Mouse (Mus musculus): ENCODE results near the gene Gemin6.
"Not testable (repeated sequence)": the region's sequence is repeated elsewhere in the genome, so short reads cannot be mapped to it uniquely, and the experiment has no call there.

The Gemin6 gene

GRCm38 (mm10) chr17:80233844-80234243 is 9.6 kb downstream of the Gemin6 start:
- CTCF ChIA-PET = interaction anchor here (0.6 kb wide), 1 partner anchor 42 kb away, joined by 6 read pairs; no protein-coding TSS in a partner anchor

GRCm38 (mm10) chr17:80234376-80234775 is 10.1 kb downstream of the Gemin6 start:
- CTCF ChIA-PET = no interaction called here

GRCm38 (mm10) chr17:80235477-80235876 is 11.2 kb downstream of the Gemin6 start:
- CTCF ChIA-PET = interaction anchor here (0.7 kb wide), 1 partner anchor 40 kb away, joined by 4 read pairs; no protein-coding TSS in a partner anchor

- CTCF ChIA-PET = interaction anchor here (0.6 to 0.7 kb wide), 2 partner anchors 13 to 97 kb away, joined by 4 to 10 read pairs; no protein-coding TSS in a partner anchor
These were observed 12.6 kb downstream of the Gemin6 start for GRCm38 (mm10) chr17:80236805-80237204.

DNA sequence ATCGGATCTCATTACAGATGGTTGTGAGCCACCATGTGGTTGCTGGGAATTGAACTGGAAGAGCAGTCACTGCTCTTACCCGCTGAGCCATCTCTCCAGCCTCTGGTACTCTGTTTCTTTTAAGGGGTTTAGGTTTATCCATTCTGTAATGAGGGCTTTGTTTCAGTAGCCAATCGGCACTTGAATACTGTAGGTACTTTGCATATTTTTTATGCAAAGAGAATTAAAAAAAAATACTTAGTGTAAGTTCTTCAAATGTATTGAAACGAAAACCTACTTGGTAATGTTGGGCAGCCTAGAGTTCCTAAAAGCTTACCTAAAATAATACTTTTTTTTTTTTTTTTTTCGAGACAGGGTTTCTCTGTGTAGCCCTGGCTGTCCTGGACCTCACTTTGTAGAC is 13.2 kb downstream of the Gemin6 start:
- CTCF ChIA-PET = interaction anchor here (0.7 kb wide), 1 partner anchor 14 kb away, joined by 4 read pairs; no protein-coding TSS in a partner anchor

GRCm38 (mm10) chr17:80241594-80241993 is 17.4 kb downstream of the Gemin6 start:
- CTCF ChIA-PET = no interaction called here

- CTCF ChIA-PET = no interaction called here
These were observed 18.9 kb downstream of the Gemin6 start for GRCm38 (mm10) chr17:80243116-80243515.

- CTCF ChIA-PET = interaction anchor here (0.7 kb wide), 1 partner anchor 52 kb away, joined by 6 read pairs; no protein-coding TSS in a partner anchor
These were observed 28.7 kb downstream of the Gemin6 start for GRCm38 (mm10) chr17:80252757-80253525.

DNA sequence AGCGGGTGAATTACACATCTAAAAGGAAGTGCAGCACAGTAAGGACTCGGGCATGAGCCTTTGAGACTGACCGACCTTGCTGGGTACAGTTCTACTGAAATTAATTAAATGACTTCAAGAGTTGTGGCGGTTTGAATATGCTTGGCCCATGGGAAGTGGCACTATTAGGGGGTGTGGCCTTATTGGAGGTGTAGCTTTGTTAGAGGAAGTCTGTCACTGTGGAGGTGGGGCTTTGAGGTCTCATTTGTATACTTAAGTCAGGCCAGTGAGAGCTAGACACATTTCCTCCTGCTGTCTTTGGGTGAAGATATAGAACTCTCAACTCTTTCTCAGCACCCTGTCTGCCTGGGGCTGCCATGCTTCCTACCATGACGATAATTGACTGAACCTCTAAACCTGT is 30.2 kb downstream of the Gemin6 start:
- CTCF ChIA-PET = interaction anchor here (0.6 kb wide), 2 partner anchors 10 to 16 kb away, joined by 3 read pairs; no protein-coding TSS in a partner anchor

- CTCF ChIA-PET = no interaction called here
These were observed 31.0 kb downstream of the Gemin6 start for GRCm38 (mm10) chr17:80255208-80255607.

DNA sequence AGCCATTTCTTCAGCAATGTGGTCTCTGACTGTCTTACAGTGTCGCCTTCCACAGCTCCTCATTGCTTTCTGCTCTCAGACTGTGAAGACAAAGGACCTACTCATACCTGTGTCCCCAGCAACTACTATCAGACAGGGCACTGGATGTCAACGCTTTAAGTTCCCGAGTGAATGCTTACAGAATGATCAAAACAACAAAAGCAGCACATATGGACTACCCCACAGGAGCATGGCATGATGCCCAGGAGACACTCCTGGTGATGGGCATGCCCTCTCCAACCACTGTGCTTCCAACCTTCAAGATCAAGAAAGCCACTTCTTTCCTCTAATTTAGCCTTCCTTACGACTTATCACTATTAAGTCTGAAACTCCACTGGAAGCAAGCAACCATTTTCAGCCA is 42.8 kb downstream of the Gemin6 start:
- CTCF ChIA-PET = no interaction called here

- CTCF ChIA-PET = no interaction called here
These were observed 43.9 kb downstream of the Gemin6 start for GRCm38 (mm10) chr17:80268151-80268550.

DNA sequence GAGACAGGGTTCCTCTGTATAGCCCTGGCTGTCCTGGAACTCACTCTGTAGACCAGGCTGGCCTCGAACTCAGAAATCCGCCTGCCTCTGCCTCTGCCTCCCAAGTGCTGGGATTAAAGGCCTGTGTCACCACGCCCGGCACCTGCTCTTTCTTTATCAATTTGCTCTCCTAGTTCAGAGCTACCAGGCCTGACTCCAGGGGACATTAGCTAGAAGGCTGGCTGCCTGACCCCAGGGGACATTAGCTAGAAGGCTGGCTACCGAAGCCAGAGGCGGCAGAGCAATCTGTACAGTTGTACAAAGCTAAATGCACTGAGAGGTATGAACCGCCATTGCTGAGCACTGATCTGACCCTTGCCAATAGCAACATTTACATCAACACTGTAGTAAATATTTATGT is 46.4 kb downstream of the Gemin6 start:
- CTCF ChIA-PET = not testable (repeated sequence)
